Mouse (Mus musculus) hindbrain, embryonic 11.5 days (tissue): ENCODE data around the gene 2010300C02Rik. TPM values are rescaled to one million over a fixed set of nuclear protein-coding genes. Genes with fewer than 3 reads are reported as not detected.

ENCODE experiments used
- ATAC-seq: fragments of 200-750 bp; cut with Nextera tagmentation; 2 replicates; pipeline ENCODE4 v1.8.0; 2017; ENCODE audit warnings: mild to moderate bottlenecking, moderate TSS enrichment, moderate library complexity; ENCODE audit not compliant: low FRiP score
- DNase-seq: peaks from one replicate; pipeline ENCODE4 v3.0.0-alpha.2; 2015; ENCODE audit warnings: low spot score
- H3K27ac ChIP-seq: fragments of 300-500 bp; sonication (generic); 2 replicates; pipeline ENCODE4 v1.5.1; 2014; ENCODE audit warnings: mild to moderate bottlenecking, low read depth, low read length
- H3K27me3 ChIP-seq: fragments of 300-500 bp; sonication (generic); 2 replicates; pipeline ENCODE4 v1.6.1; 2014; ENCODE audit warnings: mild to moderate bottlenecking, low read length, moderate library complexity, mixed read lengths; ENCODE audit not compliant: control insufficient read depth, insufficient read depth
- H3K36me3 ChIP-seq: fragments of 300-500 bp; sonication (generic); 2 replicates; pipeline ENCODE4 v1.6.1; 2014; ENCODE audit warnings: mild to moderate bottlenecking, low read length, moderate library complexity, mixed read lengths; ENCODE audit not compliant: control insufficient read depth, insufficient read depth
- H3K4me1 ChIP-seq: fragments of 300-500 bp; sonication (generic); replicated peaks from 2 replicates; pipeline ENCODE4 v1.6.1; 2014; ENCODE audit warnings: low read length, mixed read lengths; ENCODE audit not compliant: control insufficient read depth, insufficient read depth
- H3K4me2 ChIP-seq: fragments of 300-500 bp; sonication (generic); replicated peaks from 2 replicates; pipeline ENCODE4 v1.6.1; 2014; ENCODE audit warnings: mild to moderate bottlenecking, low read depth, low read length
- H3K4me3 ChIP-seq: fragments of 300-500 bp; sonication (generic); 2 replicates; pipeline ENCODE4 v1.5.1; 2014; ENCODE audit warnings: low read depth, low read length
- H3K9ac ChIP-seq: fragments of 300-500 bp; sonication (generic); 2 replicates; pipeline ENCODE4 v1.6.1; 2014; ENCODE audit warnings: low read depth, low read length
- H3K9me3 ChIP-seq: fragments of 300-500 bp; sonication (generic); 2 replicates; pipeline ENCODE4 v1.6.1; 2016; ENCODE audit warnings: low read length; ENCODE audit not compliant: control insufficient read depth
- WGBS: fragments of 180-500 bp; shearing (Covaris S2); extraction: QIAGEN DNeasy Blood & Tissue Kit; methylation state at CpG from one replicate; pipeline ENCODE4 v1.1.7; 2014; 5-methylcytosine and 5-hydroxymethylcytosine counted together
- polyA plus RNA-seq: library from polyadenylated mRNA; unstranded; fragments of >200 nt; fragmentation: Nextera tagmentation; extraction: Ambion mirVana; gene quantifications from 2 replicates; pipeline ENCODE4 v1.2.1, GENCODE M21; 2014

2010300C02Rik gene
- polyA plus RNA-seq, 1 experiment from 2014 or later, result 0.66 TPM

GRCm38 (mm10) chr1:37665539-37666323 lies 54.2 kb downstream of the 2010300C02Rik start:
- WGBS, result 62% methylated on average over 14 of the region's 14 CpGs
- H3K4me1 ChIP-seq, result no peaks in the 10 kb centered on the region
- H3K9ac ChIP-seq, result no peak overlapping the region
- no peak for ATAC-seq
- no peaks in the 10 kb centered on the region for H3K27me3 ChIP-seq
- no peaks in the 10 kb centered on the region for H3K9me3 ChIP-seq
- H3K4me2 ChIP-seq, result no peak overlapping the region
- no peaks in the 10 kb centered on the region for H3K36me3 ChIP-seq
- no peak for DNase-seq
- no peak overlapping the region for H3K27ac ChIP-seq
- no peak overlapping the region for H3K4me3 ChIP-seq

GRCm38 (mm10) chr1:37664496-37664895 lies 55.4 kb downstream of the 2010300C02Rik start:
- no peak overlapping the region for H3K9ac ChIP-seq
- H3K27me3 ChIP-seq, result no peaks in the 10 kb centered on the region
- WGBS, result 67% methylated on average over 2 of the region's 2 CpGs
- H3K4me1 ChIP-seq, result no peaks in the 10 kb centered on the region
- no peak overlapping the region for H3K27ac ChIP-seq
- H3K4me2 ChIP-seq, result no peak overlapping the region
- no peaks in the 10 kb centered on the region for H3K36me3 ChIP-seq
- no peak for DNase-seq
- no peak overlapping the region for H3K4me3 ChIP-seq
- ATAC-seq, result no peak
- H3K9me3 ChIP-seq, result no peaks in the 10 kb centered on the region

DNA sequence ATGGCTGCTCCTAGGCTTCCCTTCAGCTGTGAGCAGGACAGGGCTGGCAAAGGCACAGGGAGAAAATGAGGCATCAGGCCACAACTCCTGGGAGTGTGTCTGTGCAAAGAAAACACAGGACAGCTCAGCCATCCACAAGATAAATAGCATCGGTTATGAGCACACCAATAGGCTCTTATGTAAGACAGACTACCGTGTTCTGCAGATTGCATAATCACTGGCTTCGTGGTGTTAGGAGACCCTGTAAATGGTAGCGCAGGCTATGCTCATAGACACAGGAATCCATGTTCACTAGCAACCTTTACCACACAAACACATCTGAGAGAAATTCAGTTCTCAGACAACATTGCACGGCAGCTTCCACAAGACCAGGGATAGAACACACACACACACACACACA lies 56.3 kb downstream of the 2010300C02Rik start:
- Histone ChIP-seq H3K27ac (no peak overlapping the region), H3K36me3 (no peaks in the 10 kb centered on the region), H3K27me3 (no peaks in the 10 kb centered on the region), H3K9ac (no peak overlapping the region), H3K4me3 (no peak overlapping the region), H3K4me2 (no peak overlapping the region), H3K9me3 (no peaks in the 10 kb centered on the region), H3K4me1 (no peaks in the 10 kb centered on the region)
- ATAC-seq, result no peak
- DNase-seq, result no peak
- 91% methylated on average over 5 of the region's 5 CpGs for whole genome bisulfite sequencing

- no peak for ATAC-seq
- H3K9ac ChIP-seq, result no peak overlapping the region
- H3K27me3 ChIP-seq, result no peaks in the 10 kb centered on the region
- DNase-seq, result no peak
- H3K4me1 ChIP-seq, result no peaks in the 10 kb centered on the region
- H3K4me2 ChIP-seq, result no peak overlapping the region
- no peak overlapping the region for H3K27ac ChIP-seq
- WGBS, result 95% methylated on average over 2 of the region's 2 CpGs
- H3K36me3 ChIP-seq, result no peaks in the 10 kb centered on the region
- no peaks in the 10 kb centered on the region for H3K9me3 ChIP-seq
- no peak overlapping the region for H3K4me3 ChIP-seq
Measured at GRCm38 (mm10) chr1:37656017-37656416, 63.9 kb downstream of the 2010300C02Rik start.

GRCm38 (mm10) chr1:37653992-37654391 lies 65.9 kb downstream of the 2010300C02Rik start:
- no peak overlapping the region for H3K9ac ChIP-seq
- no peaks in the 10 kb centered on the region for H3K9me3 ChIP-seq
- H3K4me2 ChIP-seq, result no peak overlapping the region
- no peak overlapping the region for H3K4me3 ChIP-seq
- no peaks in the 10 kb centered on the region for H3K4me1 ChIP-seq
- no peak for DNase-seq
- no peaks in the 10 kb centered on the region for H3K36me3 ChIP-seq
- H3K27me3 ChIP-seq, result no peaks in the 10 kb centered on the region
- ATAC-seq, result no peak
- H3K27ac ChIP-seq, result no peak overlapping the region
- 78% methylated on average over 5 of the region's 5 CpGs for WGBS

- no peaks in the 10 kb centered on the region for H3K27me3 ChIP-seq
- no peak overlapping the region for H3K4me3 ChIP-seq
- no peaks in the 10 kb centered on the region for H3K36me3 ChIP-seq
- H3K27ac ChIP-seq, result no peak overlapping the region
- DNase-seq (no peak), ATAC-seq (no peak)
- H3K4me2 ChIP-seq, result no peak overlapping the region
- no peaks in the 10 kb centered on the region for H3K9me3 ChIP-seq
- H3K4me1 ChIP-seq, result no peaks in the 10 kb centered on the region
- WGBS, result 83% methylated on average over 10 of the region's 10 CpGs
- H3K9ac ChIP-seq, result no peak overlapping the region
Measured at GRCm38 (mm10) chr1:37647066-37647465, 72.8 kb downstream of the 2010300C02Rik start.

- Histone ChIP-seq H3K27ac (no peak overlapping the region), H3K4me2 (no peak overlapping the region), H3K27me3 (no peaks in the 10 kb centered on the region), H3K4me1 (no peaks in the 10 kb centered on the region), H3K9ac (no peak overlapping the region), H3K4me3 (no peak overlapping the region), H3K9me3 (no peaks in the 10 kb centered on the region), H3K36me3 (no peaks in the 10 kb centered on the region)
- 89% methylated on average over 16 of the region's 16 CpGs for WGBS
- no peak for ATAC-seq
- no peak for DNase-seq
Measured at GRCm38 (mm10) chr1:37644501-37644900, 75.4 kb downstream of the 2010300C02Rik start.

DNA sequence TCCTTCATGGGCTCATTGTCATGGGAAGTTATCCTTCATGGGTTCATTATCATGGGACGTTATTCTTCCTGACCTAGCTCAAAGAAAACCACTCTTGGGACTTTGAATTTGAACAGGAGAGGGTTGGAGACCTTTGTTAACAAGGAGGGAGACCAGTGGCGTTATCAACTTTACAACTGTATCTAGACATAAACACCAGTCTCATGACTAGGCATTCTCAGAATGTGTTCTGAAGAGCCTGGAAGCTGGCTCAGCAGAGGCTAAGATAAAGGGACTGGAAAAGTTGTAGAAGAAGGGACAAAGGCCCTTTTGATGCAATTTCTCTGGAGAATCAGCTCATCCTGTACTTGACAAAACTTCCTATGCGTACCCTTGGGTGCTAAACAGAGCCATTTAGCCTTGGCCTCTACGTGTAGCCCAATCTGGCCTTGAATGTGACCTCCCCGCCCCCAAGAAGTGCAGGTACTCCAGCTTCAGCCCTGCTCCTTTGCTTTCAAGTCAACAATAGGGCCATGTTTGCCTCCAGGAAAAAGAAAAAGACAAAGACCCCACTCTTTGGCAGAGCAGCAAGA lies 76.0 kb downstream of the 2010300C02Rik start:
- H3K4me3 ChIP-seq, result no peak overlapping the region
- H3K9ac ChIP-seq, result no peak overlapping the region
- H3K27me3 ChIP-seq, result no peaks in the 10 kb centered on the region
- H3K4me2 ChIP-seq, result no peak overlapping the region
- ATAC-seq (no peak), DNase-seq (no peak)
- 84% methylated on average over 5 of the region's 5 CpGs for WGBS
- H3K9me3 ChIP-seq, result no peaks in the 10 kb centered on the region
- H3K27ac ChIP-seq, result no peak overlapping the region
- no peaks in the 10 kb centered on the region for H3K36me3 ChIP-seq
- no peaks in the 10 kb centered on the region for H3K4me1 ChIP-seq

- Histone ChIP-seq H3K4me1 (no peaks in the 10 kb centered on the region), H3K4me2 (no peak overlapping the region), H3K9ac (no peak overlapping the region), H3K27me3 (no peaks in the 10 kb centered on the region), H3K4me3 (no peak overlapping the region), H3K9me3 (no peaks in the 10 kb centered on the region), H3K36me3 (no peaks in the 10 kb centered on the region), H3K27ac (no peak overlapping the region)
- no peak for DNase-seq
- ATAC-seq, result no peak
- WGBS, result 90% methylated on average over 11 of the region's 11 CpGs
Measured at GRCm38 (mm10) chr1:37641361-37641760, 78.5 kb downstream of the 2010300C02Rik start.
